Mouse (Mus musculus) E14TG2a.4 (cell line): Measurements from ENCODE around the gene Chid1.
A peak's percentile ranks its signal among the peaks of the same experiment; 100 is the strongest.

Experiments used
- H3K27me3 ChIP-seq: 2 replicates; pipeline ENCODE4 v1.6.1; 2014; ENCODE audit warnings: low read length, control low read depth; ENCODE audit not compliant: insufficient read depth
- H3K36me3 ChIP-seq: 2 replicates; pipeline ENCODE4 v1.6.1; 2014; ENCODE audit warnings: low read length, control low read depth; ENCODE audit not compliant: insufficient read depth
- H3K4me1 ChIP-seq: replicated peaks from 2 replicates; pipeline ENCODE4 v1.6.1; 2014; ENCODE audit warnings: low read depth, low read length, control low read depth
- H3K4me3 ChIP-seq: replicated peaks from 2 replicates; pipeline ENCODE4 v1.5.1; 2014; ENCODE audit warnings: mild to moderate bottlenecking, low read length
- H3K9me3 ChIP-seq: 2 replicates; pipeline ENCODE4 v1.6.1; 2014; ENCODE audit warnings: low read length, control low read depth
- CTCF ChIP-seq: conservative IDR thresholded peaks from 2 replicates; pipeline ENCODE4 v1.5.1; 2014; ENCODE audit warnings: low read length
- NANOG ChIP-seq: IDR thresholded peaks from 2 replicates; pipeline ENCODE4 v1.6.1; 2014; ENCODE audit warnings: borderline replicate concordance, low read length, mixed read lengths
- POU5F1 ChIP-seq: IDR thresholded peaks from 2 replicates; pipeline ENCODE4 v1.6.1; 2014; ENCODE audit warnings: low read length, borderline replicate concordance

Chid1 gene

DNA sequence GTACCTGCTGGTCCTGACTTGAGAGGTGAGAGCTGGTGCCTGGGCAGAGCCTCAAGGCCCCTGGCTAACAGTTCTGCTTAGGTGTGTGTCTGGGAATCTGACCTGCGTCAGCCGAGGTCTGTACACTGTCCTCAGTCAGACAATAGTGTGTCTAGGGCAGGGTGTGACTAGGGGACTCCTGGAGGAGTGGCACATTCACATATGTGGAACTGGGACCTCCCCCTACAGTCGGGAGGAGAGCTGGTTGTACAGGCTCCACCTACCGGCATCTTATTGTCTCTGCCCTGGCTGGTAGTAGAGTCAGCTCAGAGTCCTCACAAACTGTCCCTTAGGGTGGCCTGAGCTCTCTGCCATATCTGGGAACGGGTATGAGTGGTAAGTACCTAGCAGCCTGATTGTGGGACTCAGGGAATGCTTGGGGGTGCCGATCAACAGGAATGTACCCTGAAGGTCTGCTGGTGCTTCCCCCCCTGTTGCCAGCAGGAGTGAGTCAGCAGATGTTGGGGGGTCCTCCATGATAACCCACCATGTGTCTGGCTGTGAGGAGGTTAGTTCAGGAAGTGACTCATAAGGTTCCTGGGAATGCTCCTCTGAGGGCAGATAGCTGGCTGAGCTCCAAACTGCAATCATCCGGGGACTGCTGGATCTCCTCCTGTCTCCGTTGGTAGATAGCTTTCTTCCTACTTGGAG is 71.0 kb downstream of the Chid1 start:
- TF ChIP-seq POU5F1 (no peak), NANOG (no peak), CTCF (peak; percentile 22; the same call in 1 of the 2 replicates)
- Histone ChIP-seq H3K9me3 (no peaks in the 10 kb centered on the region), H3K27me3 (peaks cover 28% of the 10 kb centered on the region), H3K4me1 (peaks cover 95% of the 10 kb centered on the region), H3K36me3 (peaks cover 47% of the 10 kb centered on the region), H3K4me3 (peak overlapping the region; percentile 93)

DNA sequence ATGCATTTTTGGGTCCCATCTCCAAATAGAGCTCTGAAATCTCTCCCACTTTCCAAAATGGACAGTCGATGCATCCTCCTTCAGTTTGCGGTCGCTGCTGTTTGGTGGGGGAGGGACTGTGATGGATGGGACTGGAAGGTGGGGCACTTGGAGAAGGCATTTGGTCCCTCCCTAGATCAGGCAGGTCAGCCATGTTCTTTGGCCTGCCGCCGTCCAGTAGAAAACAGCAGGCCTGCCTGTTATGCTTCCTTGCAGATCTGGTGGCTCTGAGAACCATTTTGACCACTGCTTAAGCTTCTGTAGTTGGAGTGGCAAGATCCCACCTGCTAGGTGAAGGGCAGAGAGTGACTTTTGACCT is 71.5 kb downstream of the Chid1 start:
- Histone ChIP-seq H3K9me3 (no peaks in the 10 kb centered on the region), H3K4me3 (peak overlapping the region; percentile 93), H3K4me1 (peaks cover 95% of the 10 kb centered on the region), H3K27me3 (peaks cover 33% of the 10 kb centered on the region), H3K36me3 (peaks cover 41% of the 10 kb centered on the region)
- TF ChIP-seq NANOG (no peak), POU5F1 (no peak), CTCF (no peak)

DNA sequence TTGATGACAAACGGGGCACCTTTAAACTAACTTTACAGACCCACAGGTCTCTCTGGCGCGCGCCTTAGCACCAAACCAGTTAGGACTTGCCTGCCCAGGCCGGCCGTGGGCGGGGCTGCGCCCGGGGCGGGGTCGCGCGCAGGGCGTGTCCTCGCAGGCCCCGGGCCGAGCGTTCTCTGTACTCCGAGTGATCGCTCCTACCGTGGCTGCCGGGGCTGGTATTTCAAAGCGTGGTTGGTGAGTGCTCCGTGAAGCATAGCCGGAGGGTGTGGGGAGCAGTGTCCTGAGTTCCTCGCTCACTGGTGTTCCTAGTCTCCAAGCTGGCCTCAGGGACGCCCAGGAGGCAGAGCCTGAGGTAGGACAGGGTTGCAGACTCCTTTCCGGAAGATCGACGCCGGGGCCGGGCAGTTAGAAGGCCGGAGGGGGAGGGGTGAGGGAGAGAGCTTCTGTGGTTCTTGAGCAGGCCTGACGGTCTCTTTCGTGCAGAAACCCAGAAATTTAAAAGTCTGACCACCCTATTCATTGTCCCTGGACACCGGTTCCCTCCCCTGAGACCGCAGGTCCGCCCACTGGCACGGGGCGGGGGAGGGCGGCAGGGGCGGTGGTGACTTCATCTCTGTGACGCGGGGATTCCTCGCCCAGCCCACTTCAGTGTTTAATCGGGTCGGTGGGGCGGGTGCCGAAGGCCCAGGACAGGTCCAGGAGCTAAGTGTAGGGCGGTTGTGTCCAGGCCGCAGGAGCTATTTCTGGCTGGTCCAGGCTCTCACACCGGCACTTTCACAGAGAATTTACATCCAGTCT is 72.2 kb downstream of the Chid1 start, which contains the start of gene Cd151:
Cd151 (plus strand) TSS at position 163 of the 801 bp plus-strand sequence.
- TF ChIP-seq POU5F1: no peak
- no peak for TF ChIP-seq CTCF
- Histone ChIP-seq H3K36me3 (peaks cover 34% of the 10 kb centered on the region), H3K27me3 (peaks cover 41% of the 10 kb centered on the region), H3K9me3 (no peaks in the 10 kb centered on the region), H3K4me1 (peaks cover 91% of the 10 kb centered on the region), H3K4me3 (peak within 1 kb of the TSS; percentile 93)

DNA sequence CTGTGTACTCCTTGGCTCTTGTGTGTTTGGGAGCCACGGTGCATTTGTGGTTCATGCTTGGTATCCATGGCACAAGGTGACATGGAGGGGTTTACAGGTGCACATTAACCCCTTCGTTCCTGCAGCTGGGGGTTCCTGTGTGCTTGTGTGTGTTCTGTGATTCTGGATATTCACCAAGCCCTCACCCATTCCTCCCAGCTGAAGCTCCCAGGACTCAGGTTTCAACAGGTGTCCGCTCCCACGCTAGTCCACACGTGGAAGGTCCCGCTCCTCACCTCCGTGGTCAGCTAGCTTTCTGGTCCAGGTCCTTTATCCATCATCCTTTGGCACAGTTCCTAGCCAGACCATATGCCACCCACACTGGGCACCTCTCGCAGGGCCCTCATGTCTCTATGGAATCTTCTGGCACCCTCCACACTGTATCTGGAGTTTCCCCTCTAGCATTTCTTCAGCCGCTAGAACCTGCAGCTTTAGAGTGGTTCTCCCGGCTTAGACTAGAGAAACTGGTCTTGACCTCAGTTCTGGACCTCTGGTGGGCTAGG is 73.0 kb downstream of the Chid1 start:
- Histone ChIP-seq H3K4me3 (peak overlapping the region; percentile 93), H3K9me3 (no peaks in the 10 kb centered on the region)
- TF ChIP-seq NANOG: no peak
- TF ChIP-seq POU5F1: no peak

DNA sequence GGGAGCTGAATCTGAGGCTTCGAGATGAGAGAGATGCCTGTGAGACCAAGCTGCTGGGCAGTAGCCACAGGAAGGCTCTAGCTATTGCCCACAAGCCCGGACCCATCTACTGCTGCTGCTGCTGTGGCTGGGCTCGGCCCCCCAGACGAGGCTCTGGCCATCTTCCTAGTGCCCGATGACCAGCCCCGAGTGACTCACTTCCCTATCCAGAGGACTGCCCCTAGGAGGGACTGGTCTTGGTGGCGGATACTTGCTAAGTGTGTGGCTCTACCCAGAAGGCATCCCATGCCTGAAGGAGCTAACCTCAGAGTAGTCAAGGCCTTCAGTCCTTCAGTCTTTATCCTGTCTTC is 73.6 kb downstream of the Chid1 start:
- Histone ChIP-seq H3K4me3 (no peak overlapping the region), H3K4me1 (peaks cover 90% of the 10 kb centered on the region), H3K9me3 (no peaks in the 10 kb centered on the region), H3K27me3 (peaks cover 54% of the 10 kb centered on the region), H3K36me3 (peaks cover 21% of the 10 kb centered on the region)
- no peak for TF ChIP-seq CTCF
- no peak for TF ChIP-seq POU5F1

More for the DNA sequence above, 73.0 kb downstream of the Chid1 start:
- H3K27me3 ChIP-seq: peaks cover 47% of the 10 kb centered on the region
- peaks cover 91% of the 10 kb centered on the region for H3K4me1 ChIP-seq
- H3K36me3 ChIP-seq: peaks cover 27% of the 10 kb centered on the region

DNA sequence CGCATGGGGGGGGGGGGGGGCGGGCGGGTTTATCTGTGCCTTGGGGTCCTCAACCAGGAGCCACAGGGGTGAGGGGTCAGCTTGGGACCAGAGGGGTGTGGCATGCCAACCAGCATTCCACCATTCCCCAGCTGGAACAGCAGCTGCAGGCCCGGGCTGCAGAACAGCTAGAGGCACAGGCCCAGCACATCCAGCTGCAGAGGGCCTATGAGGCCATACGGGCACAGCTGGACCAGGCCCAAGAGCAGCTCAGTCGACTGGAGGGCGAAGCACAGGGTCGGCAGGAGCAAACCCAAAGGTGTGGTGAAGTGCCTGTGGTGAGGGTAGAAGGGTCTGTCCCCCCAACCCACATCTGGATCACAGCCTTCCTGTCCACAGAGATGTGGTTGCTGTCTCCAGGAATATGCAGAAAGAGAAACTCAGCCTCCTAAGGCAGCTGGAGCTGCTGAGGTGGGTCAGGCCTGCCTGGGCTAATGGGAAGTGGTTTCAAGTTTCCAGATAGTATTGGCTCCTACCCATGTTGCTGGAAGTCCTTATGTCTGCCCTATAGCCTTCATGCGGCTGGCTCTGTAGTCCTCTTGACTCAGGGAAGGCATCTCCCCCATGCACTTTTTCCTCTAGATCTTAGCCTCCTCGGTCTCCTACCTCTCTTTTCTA is 74.1 kb downstream of the Chid1 start:
- no peaks in the 10 kb centered on the region for H3K9me3 ChIP-seq
- no peak for TF ChIP-seq POU5F1
- TF ChIP-seq CTCF: no peak
- no peak for TF ChIP-seq NANOG
- peak overlapping the region; percentile 72; the same call in 1 of the 2 replicates for H3K4me3 ChIP-seq
- H3K36me3 ChIP-seq: peaks cover 16% of the 10 kb centered on the region
- H3K27me3 ChIP-seq: peaks cover 59% of the 10 kb centered on the region
- peaks cover 90% of the 10 kb centered on the region for H3K4me1 ChIP-seq

DNA sequence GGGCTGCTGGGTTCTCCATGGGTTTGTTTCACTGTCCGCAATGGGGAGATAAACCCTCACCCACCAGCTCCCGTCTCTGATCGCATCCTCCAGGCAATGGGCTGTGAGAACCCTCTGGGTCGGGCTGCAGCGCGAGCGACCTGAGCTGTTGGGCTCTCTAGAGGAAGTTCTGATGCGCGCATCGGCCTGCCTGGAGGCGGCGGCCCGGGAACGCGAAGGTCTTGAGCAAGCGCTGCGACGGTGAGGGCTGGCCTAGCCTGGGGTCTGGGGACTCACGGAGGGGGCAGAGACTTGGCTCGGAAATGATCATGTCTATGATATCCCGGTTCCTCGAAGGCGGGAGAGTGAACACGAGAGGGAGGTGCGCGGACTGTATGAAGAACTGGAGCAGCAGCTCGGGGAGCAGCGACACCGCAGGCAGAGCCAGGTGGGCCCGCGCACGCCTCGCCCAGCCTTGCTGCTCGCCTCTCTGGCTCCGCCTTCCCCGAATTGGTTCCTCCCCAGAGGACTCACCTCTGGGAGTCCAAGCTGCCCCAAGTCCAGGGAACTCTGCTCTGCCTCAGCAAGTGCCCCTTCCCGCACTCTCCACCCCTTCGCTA is 75.0 kb downstream of the Chid1 start:
- Histone ChIP-seq H3K9me3 (no peaks in the 10 kb centered on the region), H3K36me3 (peaks cover 8% of the 10 kb centered on the region), H3K4me3 (peak overlapping the region; percentile 72), H3K4me1 (peaks cover 90% of the 10 kb centered on the region), H3K27me3 (peaks cover 66% of the 10 kb centered on the region)
- TF ChIP-seq POU5F1 (no peak), NANOG (no peak), CTCF (no peak)
